Mouse (Mus musculus): ENCODE data around the gene Dio3. TPM values are rescaled to one million over a fixed set of nuclear protein-coding genes. Genes with fewer than 3 reads are reported as not detected.

Gene Dio3
- polyA plus RNA-seq, 1 experiment from 2014 or later: 2.4 TPM

- H3K4me1 ChIP-seq: no peaks in the 10 kb centered on the region
- H3K9ac ChIP-seq: no peak overlapping the region
- 81% methylated on average over 3 of the region's 3 CpGs for WGBS
- H3K27ac ChIP-seq: no peak overlapping the region
- H3K27me3 ChIP-seq: peaks cover 18% of the 10 kb centered on the region
- no peaks in the 10 kb centered on the region for H3K36me3 ChIP-seq (replicated peaks)
- no peaks in the 10 kb centered on the region for H3K9me3 ChIP-seq
- no peak overlapping the region for H3K4me3 ChIP-seq (replicated peaks)
- no peak for ATAC-seq (ENCODE audit: low FRiP score)
- no peak overlapping the region for H3K4me2 ChIP-seq
Observed at GRCm38 (mm10) chr12:110268226-110268625, 10.6 kb upstream of the Dio3 start.

DNA sequence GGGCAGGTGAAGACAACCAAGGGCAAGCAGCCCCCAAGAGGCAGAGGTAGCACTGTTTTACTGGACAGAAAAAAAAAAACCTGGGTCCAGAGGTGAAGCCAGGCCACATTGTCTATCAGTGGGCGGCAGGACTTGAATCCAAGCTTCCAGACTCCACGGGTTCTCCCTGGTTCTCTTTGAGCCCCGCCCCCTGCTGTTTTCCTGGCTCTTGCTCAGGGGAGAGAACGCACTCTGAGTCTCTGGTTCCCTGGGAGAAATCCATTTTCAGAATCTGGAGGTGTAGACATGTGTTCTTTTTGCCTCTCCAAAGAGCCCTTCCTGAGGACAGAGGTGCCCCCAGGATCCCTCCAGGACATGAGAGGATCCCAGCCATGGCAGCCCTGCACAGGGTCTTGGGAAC is 9.2 kb upstream of the Dio3 start:
- Histone ChIP-seq H3K36me3 (replicated peaks) (no peaks in the 10 kb centered on the region), H3K4me3 (replicated peaks) (no peak overlapping the region), H3K4me1 (no peaks in the 10 kb centered on the region), H3K27me3 (peaks cover 32% of the 10 kb centered on the region), H3K9me3 (no peaks in the 10 kb centered on the region), H3K4me2 (no peak overlapping the region), H3K9ac (no peak overlapping the region), H3K27ac (no peak overlapping the region)
- 72% methylated on average over 4 of the region's 4 CpGs for WGBS
- no peak for ATAC-seq (ENCODE audit: low FRiP score)

DNA sequence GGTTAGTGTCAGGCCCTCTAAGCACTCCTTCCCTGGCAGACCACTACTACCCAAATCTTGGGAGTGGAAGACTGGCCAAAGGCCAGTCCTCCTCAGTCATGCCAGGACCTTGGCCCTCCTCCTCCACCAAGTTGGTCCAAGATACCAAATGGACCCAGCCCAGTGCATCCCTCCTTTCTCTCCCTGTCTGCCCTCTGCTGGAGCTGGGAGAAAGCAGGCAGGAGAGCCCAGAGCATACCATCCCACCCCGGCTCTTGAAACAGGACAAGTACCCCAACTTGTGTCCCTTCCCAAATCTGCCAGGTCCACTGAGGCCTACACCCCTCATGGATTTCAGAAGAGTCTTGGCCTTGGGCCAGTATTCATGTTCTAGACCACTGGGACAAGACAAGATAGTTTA is 2.8 kb upstream of the Dio3 start:
- no peak overlapping the region for H3K4me3 ChIP-seq (replicated peaks)
- ATAC-seq (ENCODE audit: low FRiP score): no peak
- no peak overlapping the region for H3K9ac ChIP-seq
- no peaks in the 10 kb centered on the region for H3K36me3 ChIP-seq (replicated peaks)
- H3K9me3 ChIP-seq: no peaks in the 10 kb centered on the region
- H3K27ac ChIP-seq: no peak overlapping the region
- WGBS: 56% methylated on average over 1 of the region's 1 CpGs
- peaks cover 87% of the 10 kb centered on the region for H3K27me3 ChIP-seq
- H3K4me2 ChIP-seq: no peak overlapping the region
- H3K4me1 ChIP-seq: peaks cover 19% of the 10 kb centered on the region

DNA sequence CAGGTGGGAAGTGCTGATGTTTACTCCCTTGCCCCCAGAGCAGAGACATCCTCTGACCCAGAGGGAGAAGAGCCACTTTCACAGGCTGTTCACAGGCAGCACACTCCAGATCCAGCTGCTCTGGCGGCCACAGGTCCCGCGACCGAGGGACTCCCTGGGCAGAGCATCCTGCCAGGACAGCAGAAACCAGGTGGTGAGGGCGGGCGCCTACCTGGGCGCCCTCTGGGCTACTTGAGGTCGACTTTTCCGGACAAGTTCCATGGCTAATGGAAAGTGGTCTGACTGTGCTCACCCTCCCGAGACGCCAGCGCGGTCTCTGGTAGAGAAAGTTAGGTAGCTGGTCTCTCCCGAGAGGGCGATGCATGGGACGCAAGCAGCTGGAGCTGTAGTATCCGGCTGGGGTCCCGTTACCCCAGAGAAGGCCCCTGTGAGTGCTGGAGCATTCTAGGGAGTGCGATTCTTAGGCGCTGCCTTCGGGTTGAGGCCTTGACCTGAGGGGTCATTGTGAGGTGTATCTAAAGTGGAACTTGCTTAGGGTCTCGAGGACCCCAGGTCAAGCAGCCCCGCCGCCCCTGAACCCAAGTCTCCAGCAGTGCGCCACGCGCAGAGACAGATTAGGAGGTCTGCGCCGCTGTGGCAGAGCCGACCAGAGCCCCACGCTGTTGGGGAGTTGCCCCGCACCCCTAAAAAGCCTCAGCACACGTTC is 1.5 kb upstream of the Dio3 start:
- peaks cover 99% of the 10 kb centered on the region for H3K27me3 ChIP-seq
- no peak overlapping the region for H3K9ac ChIP-seq
- no peak overlapping the region for H3K27ac ChIP-seq
- no peaks in the 10 kb centered on the region for H3K36me3 ChIP-seq (replicated peaks)
- peak overlapping the region; percentile 65 for H3K4me2 ChIP-seq
- H3K4me3 ChIP-seq (replicated peaks): peak overlapping the region; percentile 45
- H3K9me3 ChIP-seq: no peaks in the 10 kb centered on the region
- peaks cover 29% of the 10 kb centered on the region for H3K4me1 ChIP-seq
- WGBS: 3% methylated on average over 33 of the region's 33 CpGs
- ATAC-seq (ENCODE audit: low FRiP score): no peak

GRCm38 (mm10) chr12:110277965-110278307 is 932 bp upstream of the Dio3 start:
- Histone ChIP-seq H3K9me3 (no peaks in the 10 kb centered on the region), H3K4me2 (peak overlapping the region; percentile 65), H3K27me3 (peaks cover 99% of the 10 kb centered on the region), H3K27ac (no peak overlapping the region), H3K36me3 (replicated peaks) (no peaks in the 10 kb centered on the region), H3K9ac (peak overlapping the region; percentile 48; the same call in 1 of the 2 replicates), H3K4me1 (peaks cover 30% of the 10 kb centered on the region), H3K4me3 (replicated peaks) (peak overlapping the region; percentile 45)
- WGBS: under 1% methylated on average over 45 of the region's 58 CpGs
- ATAC-seq (ENCODE audit: low FRiP score): peak; percentile 39; the same call in 1 of the 2 replicates

- Histone ChIP-seq H3K4me3 (replicated peaks) (no peak overlapping the region), H3K9me3 (no peaks in the 10 kb centered on the region), H3K36me3 (replicated peaks) (no peaks in the 10 kb centered on the region), H3K4me2 (no peak overlapping the region), H3K9ac (no peak overlapping the region), H3K27me3 (peaks cover 99% of the 10 kb centered on the region), H3K27ac (no peak overlapping the region), H3K4me1 (peaks cover 30% of the 10 kb centered on the region)
- ATAC-seq (ENCODE audit: low FRiP score): no peak
- under 1% methylated on average over 22 of the region's 22 CpGs for WGBS
Observed at GRCm38 (mm10) chr12:110280373-110280772, 1.5 kb downstream of the Dio3 start.

DNA sequence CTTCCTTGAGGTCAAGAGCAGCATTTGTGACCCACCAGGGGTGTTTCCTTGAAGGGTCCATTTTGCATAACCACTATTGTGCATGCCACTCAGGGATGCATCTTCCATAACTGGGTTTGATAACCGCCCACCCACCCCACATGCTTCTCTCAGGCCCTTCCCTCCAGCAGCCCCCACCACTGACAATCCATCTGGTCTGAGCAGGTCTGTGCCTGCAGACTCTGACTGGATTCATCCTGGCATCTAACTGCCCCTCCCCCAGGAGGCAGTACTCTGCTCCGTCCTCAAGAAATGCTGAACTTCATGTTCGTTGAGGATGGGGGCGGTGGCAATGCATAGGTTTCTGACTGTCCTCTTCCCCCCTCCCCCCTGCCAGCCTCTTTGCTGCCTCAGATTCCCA is 4.9 kb downstream of the Dio3 start:
- H3K9ac ChIP-seq: no peak overlapping the region
- no peaks in the 10 kb centered on the region for H3K36me3 ChIP-seq (replicated peaks)
- no peak for ATAC-seq (ENCODE audit: low FRiP score)
- H3K27ac ChIP-seq: no peak overlapping the region
- H3K4me3 ChIP-seq (replicated peaks): no peak overlapping the region
- no peaks in the 10 kb centered on the region for H3K9me3 ChIP-seq
- WGBS: 13% methylated on average over 4 of the region's 4 CpGs
- H3K27me3 ChIP-seq: peaks cover 84% of the 10 kb centered on the region
- H3K4me2 ChIP-seq: no peak overlapping the region
- H3K4me1 ChIP-seq: peaks cover 17% of the 10 kb centered on the region

GRCm38 (mm10) chr12:110292816-110293215 is 13.9 kb downstream of the Dio3 start:
- Histone ChIP-seq H3K9me3 (no peaks in the 10 kb centered on the region), H3K4me3 (replicated peaks) (no peak overlapping the region), H3K9ac (no peak overlapping the region), H3K27me3 (peaks cover 22% of the 10 kb centered on the region; the same call in 1 of the 2 replicates), H3K4me2 (no peak overlapping the region), H3K27ac (no peak overlapping the region), H3K36me3 (replicated peaks) (no peaks in the 10 kb centered on the region), H3K4me1 (0 out of 2 replicates have a peak, but pooled peaks cover 4% of the 10 kb centered on the region)
- ATAC-seq (ENCODE audit: low FRiP score): no peak
- WGBS: 89% methylated on average over 5 of the region's 5 CpGs

GRCm38 (mm10) chr12:110294891-110295290 is 16.0 kb downstream of the Dio3 start:
- no peak for ATAC-seq (ENCODE audit: low FRiP score)
- Histone ChIP-seq H3K36me3 (replicated peaks) (no peaks in the 10 kb centered on the region), H3K27me3 (peaks cover 13% of the 10 kb centered on the region; the same call in 1 of the 2 replicates), H3K9ac (no peak overlapping the region), H3K4me2 (no peak overlapping the region), H3K27ac (no peak overlapping the region), H3K4me1 (peaks cover 4% of the 10 kb centered on the region; the same call in 1 of the 2 replicates), H3K9me3 (no peaks in the 10 kb centered on the region), H3K4me3 (replicated peaks) (no peak overlapping the region)
- 82% methylated on average over 16 of the region's 16 CpGs for WGBS

DNA sequence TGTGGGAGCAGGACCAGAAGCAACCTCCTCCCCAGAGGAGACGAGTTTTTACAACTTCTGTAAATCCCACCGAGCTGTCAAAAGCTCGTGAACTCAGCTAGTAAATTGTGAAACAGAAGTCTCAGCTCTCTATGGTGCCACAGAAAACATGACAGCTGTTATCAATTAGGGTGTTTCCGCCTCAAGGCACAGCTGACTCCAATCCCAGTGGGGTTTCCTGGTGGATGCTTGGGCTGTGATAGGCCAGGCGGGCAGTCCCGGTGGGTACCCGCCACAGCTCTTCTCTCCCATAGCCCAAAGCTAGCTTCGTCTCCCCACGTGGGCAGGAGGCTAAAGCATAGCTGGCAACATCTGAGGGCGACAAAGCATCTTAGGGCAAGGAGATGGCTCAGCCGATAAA is 19.8 kb downstream of the Dio3 start:
- H3K4me2 ChIP-seq: no peak overlapping the region
- WGBS: 61% methylated on average over 11 of the region's 11 CpGs

GRCm38 (mm10) chr12:110319696-110320095 is 40.8 kb downstream of the Dio3 start:
- no peak overlapping the region for H3K4me2 ChIP-seq
- WGBS: 94% methylated on average over 27 of the region's 27 CpGs
- ATAC-seq (ENCODE audit: low FRiP score): no peak
- H3K27me3 ChIP-seq: no peaks in the 10 kb centered on the region
- H3K4me3 ChIP-seq (replicated peaks): no peak overlapping the region
- H3K27ac ChIP-seq: no peak overlapping the region
- H3K36me3 ChIP-seq (replicated peaks): no peaks in the 10 kb centered on the region
- 0 out of 2 replicates have a peak, but pooled peaks cover 5% of the 10 kb centered on the region for H3K9me3 ChIP-seq
- no peak overlapping the region for H3K9ac ChIP-seq
- H3K4me1 ChIP-seq: no peaks in the 10 kb centered on the region

More for the DNA sequence above, 19.8 kb downstream of the Dio3 start:
- Histone ChIP-seq H3K9me3 (no peaks in the 10 kb centered on the region), H3K27ac (no peak overlapping the region), H3K9ac (no peak overlapping the region), H3K4me3 (replicated peaks) (no peak overlapping the region), H3K4me1 (peaks cover 4% of the 10 kb centered on the region; the same call in 1 of the 2 replicates), H3K27me3 (no peaks in the 10 kb centered on the region), H3K36me3 (replicated peaks) (no peaks in the 10 kb centered on the region)
- ATAC-seq (ENCODE audit: low FRiP score): no peak
